Mouse (Mus musculus): ENCODE measurements around the gene Pabpc4. TPM values are rescaled to one million over a fixed set of nuclear protein-coding genes. Genes with fewer than 3 reads are reported as not detected.
A peak's percentile ranks its signal among the peaks of the same experiment; 100 is the strongest.

Pabpc4 gene
- total and polyA plus RNA-seq, 3 experiments = 394 to 684 TPM; not detected in 1

- TF ChIP-seq USF1 (IDR thresholded peaks at IDR 0.05; ENCODE audit: low read depth, low read length) (no peak), BHLHE40 (IDR thresholded peaks at IDR 0.05; ENCODE audit: borderline replicate concordance, low read depth, low read length) (0 out of 2 replicates have a peak, but pooled peaks have one; percentile 31), POLR2A (IDR thresholded peaks at IDR 0.05; ENCODE audit: control insufficient read depth in 1 of 2, insufficient read depth in 1 of 2, low read depth in 1 of 2, low read length in 2 of 2, poor library complexity in 1 of 2) (no peak), ELF1 (IDR thresholded peaks at IDR 0.05; ENCODE audit: low read depth, low read length) (no peak), RAD21 (IDR thresholded peaks at IDR 0.05; ENCODE audit: low read depth, low read length) (peak; percentile 86), ZNF384 (IDR thresholded peaks at IDR 0.05; ENCODE audit: low read depth, low read length) (no peak), ZKSCAN1 (IDR thresholded peaks at IDR 0.05; ENCODE audit: low read depth, low read length) (no peak), HCFC1 (IDR thresholded peaks at IDR 0.05; ENCODE audit: low read depth, low read length) (no peak), MEF2A (IDR thresholded peaks at IDR 0.05; ENCODE audit: extremely low read depth, insufficient replicate concordance, low read depth, low read length, poor library complexity, severe bottlenecking) (no peak), GATA1 (IDR thresholded peaks at IDR 0.05; ENCODE audit: low read depth, low read length) (no peak), TCF12 (IDR thresholded peaks at IDR 0.05; ENCODE audit: low read depth, low read length) (no peak), EP300 (IDR thresholded peaks at IDR 0.05; ENCODE audit: low read depth in 1 of 2, low read length in 2 of 2) (no peak), CTCF (IDR thresholded peaks at IDR 0.05 in 2 of 3, conservative IDR thresholded peaks at IDR 0.05 in 1 of 3; ENCODE audit: control insufficient read depth in 1 of 3, insufficient read depth in 1 of 3, low read depth in 2 of 3, low read length in 3 of 3, poor library complexity in 1 of 3, severe bottlenecking in 1 of 3) (peak; percentile 90 to 98 (median 94))
These were observed 42.3 kb upstream of the Pabpc4 start (continued) for GRCm38 (mm10) chr4:123219720-123220357.

DNA sequence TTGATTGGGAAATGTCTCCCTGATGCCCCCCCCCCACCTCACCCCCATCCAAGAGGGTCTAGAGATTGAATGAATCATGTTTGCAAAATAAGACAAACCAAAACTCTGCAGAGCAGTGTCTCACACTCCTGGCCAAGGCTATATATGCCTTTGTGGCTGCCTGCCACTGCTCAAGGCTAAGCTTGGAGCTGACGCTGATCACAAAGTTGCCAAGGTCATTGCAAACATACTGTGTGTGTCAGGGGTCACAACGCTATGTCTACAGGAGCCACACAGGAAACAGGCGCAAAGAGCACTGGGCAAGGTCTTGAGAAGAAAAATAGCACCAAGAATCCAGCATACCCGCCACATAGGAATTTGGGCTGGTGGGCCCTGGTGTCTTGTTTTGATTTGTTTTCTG is 41.5 kb upstream of the Pabpc4 start:
- Histone ChIP-seq H3K27ac (ENCODE audit: control insufficient read depth, low read depth, low read length) (no peak overlapping the region), H3K9ac (ENCODE audit: control insufficient read depth, low read depth, low read length, poor library complexity, severe bottlenecking) (no peak overlapping the region), H3K4me3 (ENCODE audit: control insufficient read depth in 1 of 2, insufficient read depth in 1 of 2, low read depth in 2 of 2, low read length in 2 of 2) (no peak overlapping the region), H3K79me2 (ENCODE audit: control insufficient read depth, insufficient read depth, low read length, poor library complexity) (no peaks in the 10 kb centered on the region), H3K9me3 (replicated peaks; ENCODE audit: insufficient read depth, low read length) (no peaks in the 10 kb centered on the region), H3K27me3 (ENCODE audit: control insufficient read depth in 1 of 2, insufficient read depth in 2 of 2, low read length in 2 of 2) (peaks cover 0 to 3% of the 10 kb centered on the region in 2 experiments; a peak in 2 of 4 replicates), H3K36me3 (ENCODE audit: control insufficient read depth in 1 of 2, insufficient read depth in 2 of 2, low read length in 2 of 2) (no peaks in the 10 kb centered on the region), H3K4me1 (ENCODE audit: control insufficient read depth in 1 of 2, insufficient read depth in 2 of 2, low read length in 2 of 2) (no peaks in the 10 kb centered on the region)
- no peak for DNase-seq (ENCODE audit: low read depth, low spot score)
- no peak for TF ChIP-seq MXI1 (IDR thresholded peaks at IDR 0.05; ENCODE audit: low read depth, low read length)

DNA sequence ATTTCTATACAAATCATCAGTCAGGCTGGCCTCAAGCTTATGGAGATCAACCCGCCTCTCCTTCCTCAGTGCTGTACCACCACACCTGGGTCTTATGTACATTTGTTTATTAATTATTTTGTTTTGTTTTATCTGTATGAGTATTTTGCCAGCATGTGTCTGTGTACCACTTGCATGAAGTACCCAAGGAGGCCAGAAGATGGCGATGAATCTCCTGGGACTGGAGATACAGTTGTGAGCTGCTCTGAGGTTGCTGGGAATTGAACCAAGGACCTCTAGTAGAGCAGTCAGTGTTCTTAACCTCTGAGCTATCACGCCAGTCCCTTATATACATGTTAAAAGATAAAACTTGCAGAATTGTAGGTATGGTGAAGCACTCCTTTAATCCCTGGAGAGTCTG is 38.8 kb upstream of the Pabpc4 start:
- Histone ChIP-seq H3K9ac (ENCODE audit: control insufficient read depth, low read depth, low read length, poor library complexity, severe bottlenecking) (no peak overlapping the region), H3K27me3 (ENCODE audit: control insufficient read depth in 1 of 2, insufficient read depth in 2 of 2, low read length in 2 of 2) (peaks cover 0 to 8% of the 10 kb centered on the region in 2 experiments), H3K27ac (ENCODE audit: control insufficient read depth, low read depth, low read length) (no peak overlapping the region), H3K4me3 (ENCODE audit: control insufficient read depth in 1 of 2, insufficient read depth in 1 of 2, low read depth in 2 of 2, low read length in 2 of 2) (no peak overlapping the region), H3K36me3 (ENCODE audit: control insufficient read depth in 1 of 2, insufficient read depth in 2 of 2, low read length in 2 of 2) (no peaks in the 10 kb centered on the region), H3K4me1 (ENCODE audit: control insufficient read depth in 1 of 2, insufficient read depth in 2 of 2, low read length in 2 of 2) (no peaks in the 10 kb centered on the region), H3K9me3 (replicated peaks; ENCODE audit: insufficient read depth, low read length) (no peaks in the 10 kb centered on the region), H3K79me2 (ENCODE audit: control insufficient read depth, insufficient read depth, low read length, poor library complexity) (no peaks in the 10 kb centered on the region)
- TF ChIP-seq BHLHE40 (IDR thresholded peaks at IDR 0.05; ENCODE audit: borderline replicate concordance, low read depth, low read length) (no peak), POLR2A (IDR thresholded peaks at IDR 0.05; ENCODE audit: control insufficient read depth in 1 of 2, insufficient read depth in 1 of 2, low read depth in 1 of 2, low read length in 2 of 2, poor library complexity in 1 of 2) (no peak), ELF1 (IDR thresholded peaks at IDR 0.05; ENCODE audit: low read depth, low read length) (no peak), RAD21 (IDR thresholded peaks at IDR 0.05; ENCODE audit: low read depth, low read length) (peak; percentile 58), SMC3 (IDR thresholded peaks at IDR 0.05; ENCODE audit: low read depth, low read length) (peak; percentile 79), TCF12 (IDR thresholded peaks at IDR 0.05; ENCODE audit: low read depth, low read length) (no peak), ZC3H11A (IDR thresholded peaks at IDR 0.05; ENCODE audit: low read depth, low read length) (peak; percentile 26; the same call in 1 of the 2 replicates), E2F4 (IDR thresholded peaks at IDR 0.05; ENCODE audit: borderline replicate concordance, low read depth, low read length) (no peak), SIN3A (IDR thresholded peaks at IDR 0.05; ENCODE audit: low read length) (no peak), CHD1 (IDR thresholded peaks at IDR 0.05; ENCODE audit: low read depth, low read length) (no peak), MAFK (IDR thresholded peaks at IDR 0.05; ENCODE audit: borderline replicate concordance, low read depth, low read length) (no peak), CHD2 (IDR thresholded peaks at IDR 0.05; ENCODE audit: low read length) (no peak), POLR2AphosphoS2 (IDR thresholded peaks at IDR 0.05; ENCODE audit: low read length) (no peak), CTCF (IDR thresholded peaks at IDR 0.05 in 2 of 3, conservative IDR thresholded peaks at IDR 0.05 in 1 of 3; ENCODE audit: control insufficient read depth in 1 of 3, insufficient read depth in 1 of 3, low read depth in 2 of 3, low read length in 3 of 3, poor library complexity in 1 of 3, severe bottlenecking in 1 of 3) (peak; percentile 64 to 78 (median 67))
- peak; percentile 68 for DNase-seq (ENCODE audit: low read depth, low spot score)
